ENCODE assay signal across 8 mouse cellular contexts in genomic region chr13:49341012-49341830, GRCm38 (mm10). TPM values are rescaled to one million over a fixed set of nuclear protein-coding genes. Genes with fewer than 3 reads are reported as not detected.
A peak's percentile ranks its signal among the peaks of the same experiment; 100 is the strongest.
DNase-seq lines count a peak whose midpoint lies in the region; ATAC-seq and TF ChIP-seq lines count a peak whose summit lies in the region.

Gene Bicd2, plus strand, starts transcription at chr13:49341585.

- peak; percentile 88 for ATAC-seq in erythroid progenitor cell, adult 5-6 weeks (replicated peaks; ENCODE audit: low FRiP score, poor library complexity, severe bottlenecking)
- ATAC-seq in heart, embryonic 12.5 days (ENCODE audit: insufficient number of reproducible peaks, low FRiP score), result peak; percentile 99
- peak; percentile 99 for ATAC-seq in kidney, postnatal 0 days (replicated peaks; ENCODE audit: low FRiP score, low read depth)
- ATAC-seq in liver, embryonic 11.5 days (replicated peaks; ENCODE audit: low FRiP score), result peak; percentile 99
- peak; percentile 99 for ATAC-seq in stomach, embryonic 14.5 days (ENCODE audit: insufficient number of reproducible peaks, insufficient read depth, low FRiP score, low read depth)

- H3K4me3 ChIP-seq in heart, embryonic 12.5 days, result peak within 1 kb of the TSS; percentile 85
- H3K4me3 ChIP-seq in kidney, postnatal 0 days (replicated peaks; ENCODE audit: low read depth, low read length), result peak within 1 kb of the TSS; percentile 83
- peak within 1 kb of the TSS; percentile 96 for H3K4me3 ChIP-seq in liver, embryonic 11.5 days (ENCODE audit: low read depth, low read length)
- H3K4me3 ChIP-seq in stomach, embryonic 14.5 days (ENCODE audit: low read depth, low read length), result peak within 1 kb of the TSS; percentile 83

- peak; percentile 98 for DNase-seq in CD4-positive helper T cell, adult 2 months (ENCODE audit: low read depth, low spot score)
- peak; percentile 99 for DNase-seq in brain, embryonic 18.5 days (ENCODE audit: low read depth, low spot score)
- peak; percentile 99 for DNase-seq in kidney, postnatal 0 days (ENCODE audit: low spot score)
- peak; percentile 92 for DNase-seq in liver, embryonic 11.5 days (ENCODE audit: low spot score)
- DNase-seq in naive thymus-derived CD4-positive, alpha-beta T cell, adult 2 months (ENCODE audit: low read depth), result peak; percentile 98

- WGBS in heart, embryonic 12.5 days, result under 1% methylated on average over 74 of the region's 74 CpGs
- under 1% methylated on average over 74 of the region's 74 CpGs for WGBS in kidney, postnatal 0 days
- under 1% methylated on average over 74 of the region's 74 CpGs for WGBS in liver, embryonic 11.5 days
- WGBS in stomach, embryonic 14.5 days, result under 1% methylated on average over 74 of the region's 74 CpGs

- H3K27me3 ChIP-seq in heart, embryonic 12.5 days (replicated peaks), result no peaks in the 10 kb centered on the region
- no peaks in the 10 kb centered on the region for H3K27me3 ChIP-seq in kidney, postnatal 0 days (ENCODE audit: insufficient read depth, low read length)
- H3K27me3 ChIP-seq in liver, embryonic 11.5 days (replicated peaks; ENCODE audit: control insufficient read depth, insufficient read depth, low read length), result no peaks in the 10 kb centered on the region
- no peaks in the 10 kb centered on the region for H3K27me3 ChIP-seq in stomach, embryonic 14.5 days (ENCODE audit: control insufficient read depth, insufficient read depth, low read length)

- H3K9me3 ChIP-seq in heart, embryonic 12.5 days (replicated peaks), result no peaks in the 10 kb centered on the region
- no peaks in the 10 kb centered on the region for H3K9me3 ChIP-seq in kidney, postnatal 0 days (replicated peaks; ENCODE audit: low read length)
- no peaks in the 10 kb centered on the region for H3K9me3 ChIP-seq in liver, embryonic 11.5 days (ENCODE audit: control insufficient read depth, low read length)
- H3K9me3 ChIP-seq in stomach, embryonic 14.5 days (ENCODE audit: control insufficient read depth, low read depth, low read length), result no peaks in the 10 kb centered on the region

- H3K27ac ChIP-seq in heart, embryonic 12.5 days (ENCODE audit: poor library complexity, severe bottlenecking), result peak within 1 kb of the TSS; percentile 68
- H3K27ac ChIP-seq in kidney, postnatal 0 days, result peak within 1 kb of the TSS; percentile 48; the same call in 1 of the 2 replicates
- H3K27ac ChIP-seq in liver, embryonic 11.5 days (ENCODE audit: low read depth, low read length), result peak within 1 kb of the TSS; percentile 64
- peak within 1 kb of the TSS; percentile 33; the same call in 1 of the 2 replicates for H3K27ac ChIP-seq in stomach, embryonic 14.5 days (ENCODE audit: low read length)

- H3K9ac ChIP-seq in heart, embryonic 12.5 days, result peak within 1 kb of the TSS; percentile 92
- H3K9ac ChIP-seq in kidney, postnatal 0 days (ENCODE audit: low read depth, low read length), result peak within 1 kb of the TSS; percentile 90
- peak within 1 kb of the TSS; percentile 91 for H3K9ac ChIP-seq in liver, embryonic 11.5 days (ENCODE audit: low read depth, low read length)
- peak within 1 kb of the TSS; percentile 90 for H3K9ac ChIP-seq in stomach, embryonic 14.5 days (replicated peaks; ENCODE audit: low read depth, low read length)

- peaks cover 49% of the 10 kb centered on the region for H3K4me1 ChIP-seq in heart, embryonic 12.5 days (replicated peaks)
- peaks cover 17% of the 10 kb centered on the region; the same call in 1 of the 2 replicates for H3K4me1 ChIP-seq in kidney, postnatal 0 days (replicated peaks; ENCODE audit: insufficient read depth, low read length)
- peaks cover 41% of the 10 kb centered on the region for H3K4me1 ChIP-seq in liver, embryonic 11.5 days (replicated peaks; ENCODE audit: control insufficient read depth, insufficient read depth, low read length)
- H3K4me1 ChIP-seq in stomach, embryonic 14.5 days (ENCODE audit: control insufficient read depth, insufficient read depth, low read length), result peaks cover 25% of the 10 kb centered on the region

- H3K36me3 ChIP-seq in heart, embryonic 12.5 days, result no peaks in the 10 kb centered on the region
- H3K36me3 ChIP-seq in kidney, postnatal 0 days (ENCODE audit: insufficient read depth, low read length), result no peaks in the 10 kb centered on the region
- no peaks in the 10 kb centered on the region; the same call in 1 of the 2 replicates for H3K36me3 ChIP-seq in liver, embryonic 11.5 days (ENCODE audit: control insufficient read depth, insufficient read depth, low read length)
- no peaks in the 10 kb centered on the region for H3K36me3 ChIP-seq in stomach, embryonic 14.5 days (ENCODE audit: control insufficient read depth, insufficient read depth, low read length)

- H3K4me2 ChIP-seq in heart, embryonic 12.5 days, result peak within 1 kb of the TSS; percentile 90
- peak within 1 kb of the TSS; percentile 86 for H3K4me2 ChIP-seq in kidney, postnatal 0 days (ENCODE audit: low read length)
- H3K4me2 ChIP-seq in liver, embryonic 11.5 days, result peak within 1 kb of the TSS; percentile 92
- peak within 1 kb of the TSS; percentile 97 for H3K4me2 ChIP-seq in stomach, embryonic 14.5 days (replicated peaks; ENCODE audit: low read depth, low read length)

- peak; percentile 10; the same call in 1 of the 2 replicates for TF ChIP-seq CTCF in kidney, postnatal 0 days (IDR thresholded peaks at IDR 0.05; ENCODE audit: low read depth)

RNA-seq across cellular contexts. Expression of gene Bicd2, which starts in this region (rescaled TPM):
- 12.6 and 19.7 TPM in 2 replicates for total RNA-seq in erythroid progenitor cell, adult 5-6 weeks (2015; ENCODE audit: low replicate concordance)
- total RNA-seq in erythroid progenitor cell, adult 5-6 weeks (2017; ENCODE audit: low replicate concordance), result 28.8 and 35.2 TPM in 2 replicates
- polyA plus RNA-seq in heart, embryonic 12.5 days (2016; fragmentation: Nextera tagmentation; extraction: Ambion mirVana), result 53.5 and 54.0 TPM in 2 replicates
- polyA plus RNA-seq in kidney, postnatal 0 days (2015; fragmentation: Nextera tagmentation; extraction: Ambion mirVana), result 23.1 and 23.4 TPM in 2 replicates
- polyA plus RNA-seq in liver, embryonic 11.5 days (2014; fragmentation: Nextera tagmentation; extraction: Ambion mirVana), result 22.6 TPM in 2 replicates
- 24.2 and 26.0 TPM in 2 replicates for polyA plus RNA-seq in stomach, embryonic 14.5 days (2014; fragmentation: Nextera tagmentation; extraction: Ambion mirVana)

Comparison
In these comparisons a context has a peak if more than half of its experiments do, and no peak if none do; other contexts are left out.
1. Peak in every context shown above with its lines: DNase-seq, ATAC-seq, H3K4me3 ChIP-seq and H3K27ac ChIP-seq.